Comparison of ENCODE assay signal across 8 mouse cellular contexts in genomic region chr13:30085446-30085845, GRCm38 (mm10). TPM values are rescaled to one million over a fixed set of nuclear protein-coding genes. Genes with fewer than 3 reads are reported as not detected.
A peak's percentile ranks its signal among the peaks of the same experiment; 100 is the strongest.
DNase-seq lines count a peak whose midpoint lies in the region; ATAC-seq lines count a peak whose summit lies in the region.

No protein-coding gene starts in this region.

- H3K27me3 ChIP-seq in midbrain, embryonic 11.5 days (ENCODE audit: control insufficient read depth, insufficient read depth, low read length) = no peaks in the 10 kb centered on the region
- H3K27me3 ChIP-seq in midbrain, embryonic 16.5 days (ENCODE audit: control insufficient read depth, insufficient read depth, low read depth, low read length) = no peaks in the 10 kb centered on the region
- H3K27me3 ChIP-seq in intestine, embryonic 14.5 days (replicated peaks; ENCODE audit: control insufficient read depth, insufficient read depth, low read length) = no peaks in the 10 kb centered on the region
- H3K27me3 ChIP-seq in neural tube, embryonic 15.5 days (replicated peaks) = no peaks in the 10 kb centered on the region

- H3K27ac ChIP-seq in midbrain, embryonic 11.5 days (ENCODE audit: low read depth, low read length) = no peak overlapping the region
- no peak overlapping the region for H3K27ac ChIP-seq in midbrain, embryonic 16.5 days (ENCODE audit: low read length)
- no peak overlapping the region for H3K27ac ChIP-seq in intestine, embryonic 14.5 days (ENCODE audit: low read depth)
- no peak overlapping the region for H3K27ac ChIP-seq in neural tube, embryonic 15.5 days (replicated peaks)

- no peaks in the 10 kb centered on the region for H3K4me1 ChIP-seq in midbrain, embryonic 11.5 days (ENCODE audit: control insufficient read depth, insufficient read depth, low read length)
- H3K4me1 ChIP-seq in midbrain, embryonic 16.5 days (ENCODE audit: control insufficient read depth, insufficient read depth, low read length) = peaks cover 4% of the 10 kb centered on the region; the same call in 1 of the 2 replicates
- peaks cover 4% of the 10 kb centered on the region; the same call in 1 of the 2 replicates for H3K4me1 ChIP-seq in intestine, embryonic 14.5 days (replicated peaks; ENCODE audit: control insufficient read depth, insufficient read depth, low read length)
- H3K4me1 ChIP-seq in neural tube, embryonic 15.5 days = peaks cover 5% of the 10 kb centered on the region

- WGBS in midbrain, embryonic 11.5 days = 67% methylated on average over 4 of the region's 4 CpGs
- 66% methylated on average over 4 of the region's 4 CpGs for WGBS in midbrain, embryonic 16.5 days
- 44% methylated on average over 4 of the region's 4 CpGs for WGBS in intestine, embryonic 14.5 days
- WGBS in neural tube, embryonic 15.5 days = 61% methylated on average over 4 of the region's 4 CpGs

- H3K4me2 ChIP-seq in midbrain, embryonic 11.5 days = no peak overlapping the region
- no peak overlapping the region for H3K4me2 ChIP-seq in midbrain, embryonic 16.5 days (ENCODE audit: low read length)
- H3K4me2 ChIP-seq in intestine, embryonic 14.5 days (ENCODE audit: low read length) = peak overlapping the region; percentile 34; the same call in 1 of the 2 replicates
- H3K4me2 ChIP-seq in neural tube, embryonic 15.5 days = peak overlapping the region; percentile 42; the same call in 1 of the 2 replicates

- DNase-seq in embryo, embryonic 10.5 days (ENCODE audit: low spot score) = peak; percentile 26
- DNase-seq in embryo, embryonic 11 days = no peak
- DNase-seq in midbrain, embryonic 11.5 days (ENCODE audit: low spot score, missing footprints) = peak; percentile 91
- no peak for DNase-seq in intestine, embryonic 14.5 days (ENCODE audit: low spot score)
- no peak for DNase-seq in layer of hippocampus, postnatal 25 days (ENCODE audit: extremely low spot score in 1 of 2, low spot score in 1 of 2)
- DNase-seq in urinary bladder, postnatal 25 days (ENCODE audit: low spot score) = no peak

- no peaks in the 10 kb centered on the region for H3K9me3 ChIP-seq in midbrain, embryonic 11.5 days (ENCODE audit: control insufficient read depth, low read length)
- no peaks in the 10 kb centered on the region for H3K9me3 ChIP-seq in midbrain, embryonic 16.5 days (replicated peaks; ENCODE audit: control insufficient read depth, low read length, poor library complexity, severe bottlenecking)
- H3K9me3 ChIP-seq in intestine, embryonic 14.5 days (ENCODE audit: control insufficient read depth, low read length) = no peaks in the 10 kb centered on the region
- no peaks in the 10 kb centered on the region for H3K9me3 ChIP-seq in neural tube, embryonic 15.5 days (replicated peaks)

- no peaks in the 10 kb centered on the region for H3K36me3 ChIP-seq in midbrain, embryonic 11.5 days (ENCODE audit: control insufficient read depth, insufficient read depth, low read length)
- no peaks in the 10 kb centered on the region for H3K36me3 ChIP-seq in midbrain, embryonic 16.5 days (ENCODE audit: control insufficient read depth, insufficient read depth, low read length)
- no peaks in the 10 kb centered on the region for H3K36me3 ChIP-seq in intestine, embryonic 14.5 days (ENCODE audit: control insufficient read depth, insufficient read depth, low read length)
- H3K36me3 ChIP-seq in neural tube, embryonic 15.5 days = no peaks in the 10 kb centered on the region

- no peak overlapping the region for H3K4me3 ChIP-seq in midbrain, embryonic 11.5 days (ENCODE audit: low read depth, low read length)
- H3K4me3 ChIP-seq in midbrain, embryonic 16.5 days (ENCODE audit: low read depth, low read length) = no peak overlapping the region
- H3K4me3 ChIP-seq in intestine, embryonic 14.5 days (ENCODE audit: low read depth, low read length) = no peak overlapping the region
- no peak overlapping the region for H3K4me3 ChIP-seq in neural tube, embryonic 15.5 days (replicated peaks)

- peak; percentile 36 for ATAC-seq in midbrain, embryonic 11.5 days (ENCODE audit: low FRiP score)
- no peak for ATAC-seq in midbrain, embryonic 16.5 days
- ATAC-seq in intestine, embryonic 14.5 days (replicated peaks; ENCODE audit: low FRiP score, low TSS enrichment, low read depth) = no peak
- ATAC-seq in neural tube, embryonic 15.5 days (ENCODE audit: low FRiP score) = no peak; the same call in 1 of the 2 replicates

- no peak overlapping the region for H3K9ac ChIP-seq in midbrain, embryonic 11.5 days (ENCODE audit: low read length)
- H3K9ac ChIP-seq in midbrain, embryonic 16.5 days (ENCODE audit: low read depth, low read length) = no peak overlapping the region
- H3K9ac ChIP-seq in intestine, embryonic 14.5 days (ENCODE audit: low read length) = no peak overlapping the region
- H3K9ac ChIP-seq in neural tube, embryonic 15.5 days (replicated peaks) = no peak overlapping the region

RNA-seq across cellular contexts. Expression of gene Mboat1, which starts 50.8 kb away (rescaled TPM):
- polyA plus RNA-seq in midbrain, embryonic 11.5 days (2014; fragmentation: Nextera tagmentation; extraction: Ambion mirVana) = 5.8 and 7.2 TPM in 2 replicates
- polyA plus RNA-seq in midbrain, embryonic 16.5 days (2015; fragmentation: Nextera tagmentation; extraction: Ambion mirVana) = 1.6 TPM in 2 replicates
- polyA plus RNA-seq in intestine, embryonic 14.5 days (2014; fragmentation: Nextera tagmentation; extraction: Ambion mirVana) = 49.4 and 49.6 TPM in 2 replicates
- 2.3 and 8.7 TPM in 2 replicates for polyA plus RNA-seq in neural tube, embryonic 15.5 days (2015; fragmentation: Nextera tagmentation; extraction: Ambion mirVana)
- 1 to 10 TPM in 1 of 2 experiments, under 1 TPM in 1; 0.94 to 1.7 TPM for total RNA-seq in layer of hippocampus, postnatal 25 days (2021)

Comparison
In these comparisons a context has a peak if more than half of its experiments do, and no peak if none do; other contexts are left out.
1. DNase-seq: peak in embryo, embryonic 10.5 days (single experiment) and midbrain, embryonic 11.5 days (single experiment); none in embryo, embryonic 11 days (single experiment), intestine, embryonic 14.5 days (single experiment), layer of hippocampus, postnatal 25 days (0 of 2) and urinary bladder, postnatal 25 days (single experiment).
2. H3K4me2 ChIP-seq: peak in intestine, embryonic 14.5 days (single experiment) and neural tube, embryonic 15.5 days (single experiment); none in midbrain, embryonic 11.5 days (single experiment) and midbrain, embryonic 16.5 days (single experiment).